Mouse (Mus musculus): Measurements from ENCODE around the gene Gpr153. TPM values are rescaled to one million over a fixed set of nuclear protein-coding genes. Genes with fewer than 3 reads are reported as not detected.

Gpr153 gene
- polyA plus RNA-seq, 1 experiment: 7.9 TPM

DNA sequence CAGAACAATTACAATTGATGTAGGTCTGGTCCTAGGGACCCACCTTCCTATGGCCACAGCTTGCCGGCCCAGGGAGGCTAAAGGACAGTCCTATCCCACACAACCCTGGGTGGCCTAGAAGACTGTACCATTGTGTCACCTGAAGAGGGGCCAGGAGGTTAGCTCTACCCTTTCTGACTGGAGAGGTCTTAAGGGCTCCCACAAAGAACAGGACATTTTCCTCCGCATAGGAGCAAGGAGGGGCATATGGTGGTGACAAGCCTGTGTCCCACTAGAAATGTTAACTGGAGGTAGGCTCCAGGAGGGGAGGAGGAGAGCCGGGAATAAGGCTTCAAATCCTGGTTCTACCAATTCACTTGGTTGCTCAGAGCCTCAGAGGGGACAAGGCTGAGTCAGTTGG, 841 bp upstream of the Gpr153 start:
- Histone ChIP-seq H3K27me3 (ENCODE audit: control insufficient read depth, insufficient read depth, low read length, poor library complexity, severe bottlenecking) (no peaks in the 10 kb centered on the region), H3K4me1 (ENCODE audit: control insufficient read depth, insufficient read depth, low read length) (peaks cover 4% of the 10 kb centered on the region), H3K9ac (ENCODE audit: low read depth, poor library complexity, severe bottlenecking) (no peak overlapping the region), H3K36me3 (ENCODE audit: control insufficient read depth, insufficient read depth, low read length, poor library complexity, severe bottlenecking) (no peaks in the 10 kb centered on the region), H3K9me3 (replicated peaks; ENCODE audit: control insufficient read depth, insufficient read depth, low read length, poor library complexity, severe bottlenecking) (no peaks in the 10 kb centered on the region), H3K4me3 (ENCODE audit: low read depth, low read length) (peak overlapping the region; percentile 69; the same call in 1 of the 2 replicates), H3K27ac (ENCODE audit: insufficient read depth, low read length) (no peak overlapping the region)
- TF ChIP-seq EP300 (IDR thresholded peaks at IDR 0.05; ENCODE audit: insufficient read depth, low read depth, low read length) (no peak), POLR2A (IDR thresholded peaks at IDR 0.05; ENCODE audit: insufficient read depth, low read length) (no peak), CTCF (IDR thresholded peaks at IDR 0.05; ENCODE audit: low read depth, low read length) (no peak)

DNA sequence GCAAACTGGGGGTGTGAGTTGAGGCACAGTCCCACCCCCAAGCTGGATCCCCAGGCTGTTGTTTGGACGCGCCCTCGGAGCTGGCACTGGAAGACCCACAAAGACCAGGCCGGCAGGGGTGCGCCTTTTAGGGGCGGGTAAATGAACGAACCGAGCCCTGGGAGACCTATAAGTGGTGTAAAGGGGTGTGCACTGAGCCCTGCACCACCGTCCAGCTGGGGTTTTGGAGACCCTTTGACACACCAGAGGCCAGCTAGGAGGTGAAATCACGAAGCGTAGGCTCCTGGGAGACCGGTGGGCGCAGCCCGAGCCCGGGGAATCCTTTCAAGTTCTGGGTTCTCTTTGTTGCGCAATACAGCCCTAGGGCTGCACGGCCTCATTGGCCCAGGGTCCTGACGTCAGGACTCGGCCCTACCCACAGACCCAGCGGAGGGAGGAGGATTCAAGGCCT, 674 bp downstream of the Gpr153 start:
- H3K27me3 ChIP-seq (ENCODE audit: control insufficient read depth, insufficient read depth, low read length, poor library complexity, severe bottlenecking): no peaks in the 10 kb centered on the region
- H3K4me3 ChIP-seq (ENCODE audit: low read depth, low read length): peak overlapping the region; percentile 69
- no peak overlapping the region for H3K27ac ChIP-seq (ENCODE audit: insufficient read depth, low read length)
- no peaks in the 10 kb centered on the region for H3K9me3 ChIP-seq (replicated peaks; ENCODE audit: control insufficient read depth, insufficient read depth, low read length, poor library complexity, severe bottlenecking)
- no peaks in the 10 kb centered on the region for H3K36me3 ChIP-seq (ENCODE audit: control insufficient read depth, insufficient read depth, low read length, poor library complexity, severe bottlenecking)
- TF ChIP-seq EP300 (IDR thresholded peaks at IDR 0.05; ENCODE audit: insufficient read depth, low read depth, low read length): no peak
- no peak for TF ChIP-seq POLR2A (IDR thresholded peaks at IDR 0.05; ENCODE audit: insufficient read depth, low read length)
- TF ChIP-seq CTCF (IDR thresholded peaks at IDR 0.05; ENCODE audit: low read depth, low read length): no peak
- H3K9ac ChIP-seq (ENCODE audit: low read depth, poor library complexity, severe bottlenecking): peak overlapping the region; percentile 86
- peaks cover 4% of the 10 kb centered on the region for H3K4me1 ChIP-seq (ENCODE audit: control insufficient read depth, insufficient read depth, low read length)

DNA sequence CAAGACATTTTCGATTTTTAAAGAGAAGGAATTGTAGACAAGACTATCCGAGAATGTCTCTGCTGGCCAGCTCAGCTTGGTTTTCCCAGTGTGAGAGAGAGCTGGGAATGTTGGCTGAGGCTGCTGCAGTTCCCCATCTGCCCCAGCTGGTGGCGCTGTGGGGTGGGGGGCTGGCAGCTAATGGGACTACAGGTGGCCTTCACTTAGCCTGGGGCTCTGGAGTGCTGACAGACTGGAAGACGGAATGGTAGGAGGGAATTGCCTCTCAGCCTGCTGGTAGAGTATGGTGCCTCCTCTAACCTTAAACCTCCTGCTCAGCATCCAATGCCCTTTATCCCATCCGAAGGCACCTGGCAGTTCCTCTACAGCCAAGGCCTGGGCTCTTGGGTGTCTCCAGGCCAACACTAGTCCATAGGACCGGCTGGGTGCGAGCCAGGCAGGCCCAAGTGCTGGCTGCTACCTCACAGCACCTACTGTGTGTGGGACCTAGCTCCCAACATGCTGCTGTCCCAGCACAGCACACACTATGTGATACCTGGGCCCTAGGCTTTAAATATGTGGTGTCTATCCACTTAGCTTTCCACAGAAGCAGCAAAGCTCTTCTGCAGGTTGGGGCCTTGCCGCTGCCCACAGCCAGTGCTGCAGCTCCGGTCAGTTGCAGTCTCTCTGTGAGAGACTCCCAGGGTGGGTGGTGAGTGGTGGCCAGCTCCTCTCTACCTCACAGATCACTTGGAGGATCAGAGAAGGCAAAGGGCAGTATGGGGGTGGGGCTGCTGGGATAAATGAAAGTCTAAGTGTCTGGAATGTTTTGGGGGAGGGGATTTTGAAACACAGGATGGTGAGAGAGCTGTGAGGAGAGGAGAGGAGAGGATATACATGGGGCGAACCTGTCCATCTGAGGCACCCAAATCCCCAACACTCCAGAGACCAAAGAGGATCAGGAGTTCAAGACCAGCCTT, 2.6 kb downstream of the Gpr153 start:
- Histone ChIP-seq H3K9ac (ENCODE audit: low read depth, poor library complexity, severe bottlenecking) (no peak overlapping the region), H3K27me3 (ENCODE audit: control insufficient read depth, insufficient read depth, low read length, poor library complexity, severe bottlenecking) (no peaks in the 10 kb centered on the region), H3K9me3 (replicated peaks; ENCODE audit: control insufficient read depth, insufficient read depth, low read length, poor library complexity, severe bottlenecking) (no peaks in the 10 kb centered on the region), H3K36me3 (ENCODE audit: control insufficient read depth, insufficient read depth, low read length, poor library complexity, severe bottlenecking) (no peaks in the 10 kb centered on the region), H3K27ac (ENCODE audit: insufficient read depth, low read length) (no peak overlapping the region), H3K4me1 (ENCODE audit: control insufficient read depth, insufficient read depth, low read length) (peaks cover 4% of the 10 kb centered on the region), H3K4me3 (ENCODE audit: low read depth, low read length) (no peak overlapping the region)
- TF ChIP-seq EP300 (IDR thresholded peaks at IDR 0.05; ENCODE audit: insufficient read depth, low read depth, low read length) (0 out of 2 replicates have a peak, but pooled peaks have one; percentile 55), POLR2A (IDR thresholded peaks at IDR 0.05; ENCODE audit: insufficient read depth, low read length) (no peak), CTCF (IDR thresholded peaks at IDR 0.05; ENCODE audit: low read depth, low read length) (peak; percentile 97)

DNA sequence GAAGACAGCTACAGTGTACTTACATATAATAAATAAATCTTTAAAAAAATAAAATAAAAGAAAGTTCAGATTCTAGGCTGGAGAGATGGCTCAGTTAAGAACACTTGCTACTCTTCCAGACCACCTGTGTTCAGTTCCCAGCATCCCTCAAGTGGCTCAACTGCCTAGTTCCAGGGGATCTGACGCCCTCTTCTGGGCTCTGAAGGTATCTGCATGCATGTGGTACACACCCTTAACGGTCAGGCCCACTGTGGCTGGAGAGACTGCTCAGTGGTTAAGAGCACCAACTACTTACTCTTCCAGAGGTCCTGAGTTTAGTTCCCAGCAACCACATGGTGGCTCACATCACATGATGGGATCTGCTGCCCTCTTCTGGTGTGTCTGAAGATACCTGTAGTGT, 3.9 kb downstream of the Gpr153 start:
- peaks cover 4% of the 10 kb centered on the region for H3K4me1 ChIP-seq (ENCODE audit: control insufficient read depth, insufficient read depth, low read length)
- no peaks in the 10 kb centered on the region for H3K9me3 ChIP-seq (replicated peaks; ENCODE audit: control insufficient read depth, insufficient read depth, low read length, poor library complexity, severe bottlenecking)
- H3K9ac ChIP-seq (ENCODE audit: low read depth, poor library complexity, severe bottlenecking): no peak overlapping the region
- no peaks in the 10 kb centered on the region for H3K36me3 ChIP-seq (ENCODE audit: control insufficient read depth, insufficient read depth, low read length, poor library complexity, severe bottlenecking)
- 0 out of 2 replicates have a peak, but pooled peaks cover 2% of the 10 kb centered on the region for H3K27me3 ChIP-seq (ENCODE audit: control insufficient read depth, insufficient read depth, low read length, poor library complexity, severe bottlenecking)
- peak; percentile 55 for TF ChIP-seq CTCF (IDR thresholded peaks at IDR 0.05; ENCODE audit: low read depth, low read length)
- no peak for TF ChIP-seq POLR2A (IDR thresholded peaks at IDR 0.05; ENCODE audit: insufficient read depth, low read length)
- TF ChIP-seq EP300 (IDR thresholded peaks at IDR 0.05; ENCODE audit: insufficient read depth, low read depth, low read length): no peak
- no peak overlapping the region for H3K27ac ChIP-seq (ENCODE audit: insufficient read depth, low read length)
- no peak overlapping the region for H3K4me3 ChIP-seq (ENCODE audit: low read depth, low read length)

DNA sequence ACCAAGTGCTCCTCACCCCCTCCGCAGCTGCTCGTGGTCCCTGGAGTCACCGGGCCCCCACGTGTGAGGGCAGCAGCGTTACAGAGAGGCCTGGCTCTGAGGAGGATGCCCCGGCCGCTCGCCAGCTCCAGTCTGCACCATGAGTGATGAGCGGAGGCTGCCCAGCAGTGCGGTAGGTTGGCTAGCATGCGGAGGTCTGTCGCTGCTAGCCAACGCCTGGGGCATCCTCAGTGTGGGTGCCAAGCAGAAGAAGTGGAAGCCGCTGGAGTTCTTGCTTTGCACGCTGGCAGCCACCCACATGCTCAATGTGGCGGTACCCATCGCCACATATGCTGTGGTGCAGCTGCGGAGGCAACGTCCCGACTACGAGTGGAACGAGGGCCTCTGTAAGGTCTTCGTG, 5.0 kb downstream of the Gpr153 start:
- Histone ChIP-seq H3K27me3 (ENCODE audit: control insufficient read depth, insufficient read depth, low read length, poor library complexity, severe bottlenecking) (0 out of 2 replicates have a peak, but pooled peaks cover 2% of the 10 kb centered on the region), H3K9ac (ENCODE audit: low read depth, poor library complexity, severe bottlenecking) (no peak overlapping the region), H3K4me1 (ENCODE audit: control insufficient read depth, insufficient read depth, low read length) (peaks cover 4% of the 10 kb centered on the region), H3K27ac (ENCODE audit: insufficient read depth, low read length) (no peak overlapping the region), H3K36me3 (ENCODE audit: control insufficient read depth, insufficient read depth, low read length, poor library complexity, severe bottlenecking) (no peaks in the 10 kb centered on the region), H3K9me3 (replicated peaks; ENCODE audit: control insufficient read depth, insufficient read depth, low read length, poor library complexity, severe bottlenecking) (no peaks in the 10 kb centered on the region), H3K4me3 (ENCODE audit: low read depth, low read length) (no peak overlapping the region)
- TF ChIP-seq EP300 (IDR thresholded peaks at IDR 0.05; ENCODE audit: insufficient read depth, low read depth, low read length) (no peak), CTCF (IDR thresholded peaks at IDR 0.05; ENCODE audit: low read depth, low read length) (no peak), POLR2A (IDR thresholded peaks at IDR 0.05; ENCODE audit: insufficient read depth, low read length) (no peak)

DNA sequence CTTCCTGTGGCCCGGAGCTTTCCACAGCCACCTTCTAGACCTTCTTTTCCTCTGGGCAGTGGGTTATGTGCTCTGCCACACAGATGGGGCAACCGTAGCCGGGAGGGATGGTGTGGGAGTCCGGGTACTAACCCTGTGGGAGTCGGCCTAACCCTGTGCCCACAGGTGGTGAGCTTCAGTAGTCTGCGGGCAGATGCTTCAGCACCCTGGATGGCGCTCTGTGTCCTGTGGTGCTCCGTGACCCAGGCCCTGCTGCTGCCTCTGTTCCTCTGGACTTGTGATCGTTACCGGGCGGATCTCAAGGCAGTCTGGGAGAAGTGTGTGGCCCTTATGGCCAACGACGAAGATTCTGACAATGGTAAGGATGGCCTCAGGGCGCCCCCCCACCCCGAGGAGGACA, 7.6 kb downstream of the Gpr153 start:
- H3K27ac ChIP-seq (ENCODE audit: insufficient read depth, low read length): no peak overlapping the region
- peaks cover 2% of the 10 kb centered on the region for H3K4me1 ChIP-seq (ENCODE audit: control insufficient read depth, insufficient read depth, low read length)
- no peaks in the 10 kb centered on the region for H3K9me3 ChIP-seq (replicated peaks; ENCODE audit: control insufficient read depth, insufficient read depth, low read length, poor library complexity, severe bottlenecking)
- H3K27me3 ChIP-seq (ENCODE audit: control insufficient read depth, insufficient read depth, low read length, poor library complexity, severe bottlenecking): 0 out of 2 replicates have a peak, but pooled peaks cover 2% of the 10 kb centered on the region
- no peaks in the 10 kb centered on the region for H3K36me3 ChIP-seq (ENCODE audit: control insufficient read depth, insufficient read depth, low read length, poor library complexity, severe bottlenecking)
- H3K4me3 ChIP-seq (ENCODE audit: low read depth, low read length): no peak overlapping the region
- no peak overlapping the region for H3K9ac ChIP-seq (ENCODE audit: low read depth, poor library complexity, severe bottlenecking)
- no peak for TF ChIP-seq CTCF (IDR thresholded peaks at IDR 0.05; ENCODE audit: low read depth, low read length)
- TF ChIP-seq EP300 (IDR thresholded peaks at IDR 0.05; ENCODE audit: insufficient read depth, low read depth, low read length): no peak
- TF ChIP-seq POLR2A (IDR thresholded peaks at IDR 0.05; ENCODE audit: insufficient read depth, low read length): no peak

Data from ES-Bruce4 (cell line).